ENCODE assay signal across 8 mouse cellular contexts in the genomic region with DNA sequence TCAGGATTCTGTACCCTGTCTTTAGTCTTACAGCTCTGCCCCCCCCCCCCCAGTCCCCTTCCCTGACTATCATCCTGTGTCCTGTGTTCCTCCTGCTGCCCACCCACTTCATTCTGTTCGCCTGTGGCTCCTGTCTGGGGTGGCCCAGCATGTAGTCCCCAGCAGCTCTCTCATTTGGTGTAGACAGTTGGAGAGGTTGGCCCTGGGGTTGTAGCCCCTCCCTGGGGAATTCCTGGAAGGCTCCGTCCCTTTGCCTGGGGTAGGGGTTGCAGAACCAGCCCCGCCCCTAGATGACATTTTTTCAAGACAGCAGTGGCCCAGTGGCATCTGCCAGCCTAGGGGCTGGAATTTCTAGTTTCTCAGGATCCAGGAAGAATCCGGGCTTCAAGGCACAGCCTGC. TPM values are rescaled to one million over a fixed set of nuclear protein-coding genes. Genes with fewer than 3 reads are reported as not detected.
DNase-seq lines count a peak whose midpoint lies in the region; ATAC-seq lines count a peak whose summit lies in the region.

No protein-coding gene starts in this region.

- peak overlapping the region; percentile 96 for H3K9ac ChIP-seq in heart, embryonic 13.5 days
- H3K9ac ChIP-seq in hindbrain, embryonic 13.5 days = peak overlapping the region; percentile 83
- H3K9ac ChIP-seq in midbrain, embryonic 12.5 days (replicated peaks) = peak overlapping the region; percentile 75

- no peak for DNase-seq in heart, postnatal 25 days (ENCODE audit: low spot score)
- DNase-seq in R1 (ENCODE audit: low read depth, low spot score) = peak; percentile 71
- DNase-seq in c-Kit-positive CD71-positive TER-119-positive erythroid progenitor cells, embryonic 14.5 days (ENCODE audit: low spot score) = no peak
- DNase-seq in cerebellum, postnatal 25 days = no peak

- H3K9me3 ChIP-seq in heart, embryonic 13.5 days = no peaks in the 10 kb centered on the region
- no peaks in the 10 kb centered on the region for H3K9me3 ChIP-seq in hindbrain, embryonic 13.5 days
- H3K9me3 ChIP-seq in midbrain, embryonic 12.5 days = no peaks in the 10 kb centered on the region

- no peaks in the 10 kb centered on the region for H3K27me3 ChIP-seq in heart, embryonic 13.5 days (replicated peaks)
- peaks cover 21% of the 10 kb centered on the region for H3K27me3 ChIP-seq in hindbrain, embryonic 13.5 days
- peaks cover 45% of the 10 kb centered on the region for H3K27me3 ChIP-seq in midbrain, embryonic 12.5 days

- H3K27ac ChIP-seq in heart, embryonic 13.5 days (replicated peaks) = peak overlapping the region; percentile 70
- no peak overlapping the region for H3K27ac ChIP-seq in hindbrain, embryonic 13.5 days
- H3K27ac ChIP-seq in midbrain, embryonic 12.5 days (replicated peaks) = no peak overlapping the region; the same call in 1 of the 2 replicates

- H3K4me1 ChIP-seq in heart, embryonic 13.5 days = peaks cover 63% of the 10 kb centered on the region
- peaks cover 32% of the 10 kb centered on the region for H3K4me1 ChIP-seq in hindbrain, embryonic 13.5 days (replicated peaks)
- H3K4me1 ChIP-seq in midbrain, embryonic 12.5 days = peaks cover 41% of the 10 kb centered on the region

- intact Hi-C loops in heart, postnatal 25 days (cut with DNase I) = no loop called here

- no peak for ATAC-seq in heart, embryonic 13.5 days (ENCODE audit: extremely low read depth, insufficient number of reproducible peaks, low FRiP score, low TSS enrichment)
- ATAC-seq in hindbrain, embryonic 13.5 days (ENCODE audit: low FRiP score) = 0 out of 2 replicates have a peak, but pooled peaks have one; percentile 6
- no peak for ATAC-seq in midbrain, embryonic 12.5 days (ENCODE audit: low FRiP score, low read depth)
- no peak for ATAC-seq in erythroid progenitor cell, adult 5-6 weeks (replicated peaks; ENCODE audit: low FRiP score, poor library complexity, severe bottlenecking)

- 19% methylated on average over 4 of the region's 4 CpGs for WGBS in heart, embryonic 13.5 days
- 28% methylated on average over 4 of the region's 4 CpGs for WGBS in hindbrain, embryonic 13.5 days
- WGBS in midbrain, embryonic 12.5 days = 22% methylated on average over 4 of the region's 4 CpGs

- H3K4me3 ChIP-seq in heart, embryonic 13.5 days = peak overlapping the region; percentile 92
- peak overlapping the region; percentile 59 for H3K4me3 ChIP-seq in hindbrain, embryonic 13.5 days
- H3K4me3 ChIP-seq in midbrain, embryonic 12.5 days = peak overlapping the region; percentile 71

- H3K36me3 ChIP-seq in heart, embryonic 13.5 days = peaks cover 18% of the 10 kb centered on the region
- H3K36me3 ChIP-seq in hindbrain, embryonic 13.5 days = peaks cover 15% of the 10 kb centered on the region
- no peaks in the 10 kb centered on the region for H3K36me3 ChIP-seq in midbrain, embryonic 12.5 days

- H3K4me2 ChIP-seq in heart, embryonic 13.5 days = peak overlapping the region; percentile 99
- peak overlapping the region; percentile 91 for H3K4me2 ChIP-seq in hindbrain, embryonic 13.5 days
- peak overlapping the region; percentile 99 for H3K4me2 ChIP-seq in midbrain, embryonic 12.5 days (replicated peaks)

RNA-seq across cellular contexts. Expression of a gene that starts 0.9 kb away (rescaled TPM):
- polyA plus RNA-seq in heart, embryonic 13.5 days (2015; fragmentation: Nextera tagmentation; extraction: Ambion mirVana) = 10.7 and 11.1 TPM in 2 replicates
- 10 to 100 TPM; 12.5 to 13.7 TPM for total RNA-seq in heart, postnatal 25 days (2021)
- 11.9 and 12.4 TPM in 2 replicates for polyA plus RNA-seq in hindbrain, embryonic 13.5 days (2015; fragmentation: Nextera tagmentation; extraction: Ambion mirVana)
- 12.0 and 13.7 TPM in 2 replicates for polyA plus RNA-seq in midbrain, embryonic 12.5 days (2016; fragmentation: Nextera tagmentation; extraction: Ambion mirVana)
- 15.9 and 18.7 TPM in 2 replicates for total RNA-seq in erythroid progenitor cell, adult 5-6 weeks (2015; ENCODE audit: low replicate concordance)
- total RNA-seq in erythroid progenitor cell, adult 5-6 weeks (2017; ENCODE audit: low replicate concordance) = 29.7 and 33.0 TPM in 2 replicates

RNA-seq across cellular contexts. Expression of a gene that starts 7.4 kb away (rescaled TPM):
- 0.98 and 1.1 TPM in 2 replicates for polyA plus RNA-seq in heart, embryonic 13.5 days (2015; fragmentation: Nextera tagmentation; extraction: Ambion mirVana)
- 1 to 10 TPM in 1 of 2 experiments, under 1 TPM in 1; 0.78 to 1.2 TPM for total RNA-seq in heart, postnatal 25 days (2021)
- polyA plus RNA-seq in hindbrain, embryonic 13.5 days (2015; fragmentation: Nextera tagmentation; extraction: Ambion mirVana) = 1.0 and 1.1 TPM in 2 replicates
- 0.34 and 0.92 TPM in 2 replicates for polyA plus RNA-seq in midbrain, embryonic 12.5 days (2016; fragmentation: Nextera tagmentation; extraction: Ambion mirVana)
- total RNA-seq in erythroid progenitor cell, adult 5-6 weeks (2015; ENCODE audit: low replicate concordance) = 5.4 and 15.1 TPM in 2 replicates
- total RNA-seq in erythroid progenitor cell, adult 5-6 weeks (2017; ENCODE audit: low replicate concordance) = 12.3 and 14.8 TPM in 2 replicates

RNA-seq across cellular contexts. Expression of a gene that starts 7.9 kb away (rescaled TPM):
- 81.9 and 90.9 TPM in 2 replicates for polyA plus RNA-seq in heart, embryonic 13.5 days (2015; fragmentation: Nextera tagmentation; extraction: Ambion mirVana)
- total RNA-seq in heart, postnatal 25 days (2021) = 10 to 100 TPM; 68.7 to 70.2 TPM
- polyA plus RNA-seq in hindbrain, embryonic 13.5 days (2015; fragmentation: Nextera tagmentation; extraction: Ambion mirVana) = 47.3 and 50.4 TPM in 2 replicates
- polyA plus RNA-seq in midbrain, embryonic 12.5 days (2016; fragmentation: Nextera tagmentation; extraction: Ambion mirVana) = 90.8 and 97.9 TPM in 2 replicates
- 49.9 and 58.7 TPM in 2 replicates for total RNA-seq in erythroid progenitor cell, adult 5-6 weeks (2015; ENCODE audit: low replicate concordance)
- 18.1 and 24.4 TPM in 2 replicates for total RNA-seq in erythroid progenitor cell, adult 5-6 weeks (2017; ENCODE audit: low replicate concordance)

RNA-seq across cellular contexts. Expression of a gene that starts 15.1 kb away (rescaled TPM):
- polyA plus RNA-seq in heart, embryonic 13.5 days (2015; fragmentation: Nextera tagmentation; extraction: Ambion mirVana) = 0.06 TPM in 1 of 2 replicates, not detected in the other
- total RNA-seq in heart, postnatal 25 days (2021) = 1 to 10 TPM; 4.8 to 5.4 TPM
- not detected in 2 replicates for polyA plus RNA-seq in hindbrain, embryonic 13.5 days (2015; fragmentation: Nextera tagmentation; extraction: Ambion mirVana)
- not detected in 2 replicates for polyA plus RNA-seq in midbrain, embryonic 12.5 days (2016; fragmentation: Nextera tagmentation; extraction: Ambion mirVana)
- not detected in 2 replicates for total RNA-seq in erythroid progenitor cell, adult 5-6 weeks (2015; ENCODE audit: low replicate concordance)
- total RNA-seq in erythroid progenitor cell, adult 5-6 weeks (2017; ENCODE audit: low replicate concordance) = not detected in 2 replicates

RNA-seq across cellular contexts. Expression of a gene that starts 20.1 kb away (rescaled TPM):
- polyA plus RNA-seq in heart, embryonic 13.5 days (2015; fragmentation: Nextera tagmentation; extraction: Ambion mirVana) = 72.2 and 78.1 TPM in 2 replicates
- total RNA-seq in heart, postnatal 25 days (2021) = 10 to 100 TPM; 27.7 to 32.3 TPM
- 121 and 126 TPM in 2 replicates for polyA plus RNA-seq in hindbrain, embryonic 13.5 days (2015; fragmentation: Nextera tagmentation; extraction: Ambion mirVana)
- 135 and 139 TPM in 2 replicates for polyA plus RNA-seq in midbrain, embryonic 12.5 days (2016; fragmentation: Nextera tagmentation; extraction: Ambion mirVana)
- total RNA-seq in erythroid progenitor cell, adult 5-6 weeks (2015; ENCODE audit: low replicate concordance) = 235 and 246 TPM in 2 replicates
- total RNA-seq in erythroid progenitor cell, adult 5-6 weeks (2017; ENCODE audit: low replicate concordance) = 247 and 266 TPM in 2 replicates
